Mouse (Mus musculus) stomach, embryonic 14.5 days (tissue): ENCODE measurements around the gene Egln1. TPM values are rescaled to one million over a fixed set of nuclear protein-coding genes. Genes with fewer than 3 reads are reported as not detected.

ENCODE experiments used
- ATAC-seq: fragments of 200-750 bp; cut with Nextera tagmentation; 2 replicates; pipeline ENCODE4 v1.8.0; 2017; ENCODE audit warnings: low read depth, moderate TSS enrichment; ENCODE audit not compliant: insufficient number of reproducible peaks, insufficient read depth, low FRiP score
- H3K27ac ChIP-seq: fragments of 300-500 bp; sonication (generic); 2 replicates; pipeline ENCODE4 v1.5.1; 2014; ENCODE audit warnings: mild to moderate bottlenecking, low read length, moderate library complexity, mixed read lengths
- H3K27me3 ChIP-seq: fragments of 300-500 bp; sonication (generic); 2 replicates; pipeline ENCODE4 v1.6.1; 2014; ENCODE audit warnings: low read length, control low read depth, mixed read lengths; ENCODE audit not compliant: control insufficient read depth, insufficient read depth
- H3K36me3 ChIP-seq: fragments of 300-500 bp; sonication (generic); 2 replicates; pipeline ENCODE4 v1.6.1; 2014; ENCODE audit warnings: mild to moderate bottlenecking, control low read depth, low read length, moderate library complexity, mixed read lengths; ENCODE audit not compliant: control insufficient read depth, insufficient read depth
- H3K4me1 ChIP-seq: fragments of 300-500 bp; sonication (generic); 2 replicates; pipeline ENCODE4 v1.6.1; 2014; ENCODE audit warnings: low read length, control low read depth, mixed read lengths; ENCODE audit not compliant: control insufficient read depth, insufficient read depth
- H3K4me2 ChIP-seq: fragments of 300-500 bp; sonication (generic); replicated peaks from 2 replicates; pipeline ENCODE4 v1.6.1; 2014; ENCODE audit warnings: low read depth, low read length, control low read depth
- H3K4me3 ChIP-seq: fragments of 300-500 bp; sonication (generic); 2 replicates; pipeline ENCODE4 v1.5.1; 2014; ENCODE audit warnings: low read depth, low read length, control low read depth
- H3K9ac ChIP-seq: fragments of 300-500 bp; sonication (generic); replicated peaks from 2 replicates; pipeline ENCODE4 v1.6.1; 2014; ENCODE audit warnings: low read depth, mild to moderate bottlenecking, control low read depth, low read length, moderate library complexity, mixed read lengths
- H3K9me3 ChIP-seq: fragments of 300-500 bp; sonication (generic); 2 replicates; pipeline ENCODE4 v1.6.1; 2016; ENCODE audit warnings: low read depth, low read length, control low read depth; ENCODE audit not compliant: control insufficient read depth
- WGBS: fragments of 180-500 bp; shearing (Covaris S2); extraction: QIAGEN DNeasy Blood & Tissue Kit; methylation state at CpG from one replicate; pipeline ENCODE4 v1.1.7; 2014; 5-methylcytosine and 5-hydroxymethylcytosine counted together
- polyA plus RNA-seq: library from polyadenylated mRNA; unstranded; fragments of >200 nt; fragmentation: Nextera tagmentation; extraction: Ambion mirVana; gene quantifications from 2 replicates; pipeline ENCODE4 v1.2.1, GENCODE M21; 2014

Egln1 gene
- polyA plus RNA-seq, 1 experiment from 2014 or later, result 20.1 TPM

- H3K9ac ChIP-seq, result no peak overlapping the region
- 0 out of 2 replicates have a peak, but pooled peaks cover 3% of the 10 kb centered on the region for H3K9me3 ChIP-seq
- no peak overlapping the region for H3K27ac ChIP-seq
- no peaks in the 10 kb centered on the region for H3K36me3 ChIP-seq
- WGBS, result 68% methylated on average over 4 of the region's 4 CpGs
- H3K4me1 ChIP-seq, result 0 out of 2 replicates have a peak, but pooled peaks cover 2% of the 10 kb centered on the region
- ATAC-seq, result no peak
- H3K27me3 ChIP-seq, result no peaks in the 10 kb centered on the region
- H3K4me2 ChIP-seq, result no peak overlapping the region
- H3K4me3 ChIP-seq, result no peak overlapping the region
Measured at GRCm38 (mm10) chr8:124974254-124974653, 25.1 kb upstream of the Egln1 start.

GRCm38 (mm10) chr8:124973221-124973620, 24.1 kb upstream of the Egln1 start:
- no peak overlapping the region for H3K9ac ChIP-seq
- WGBS, result 72% methylated on average over 8 of the region's 8 CpGs
- no peak overlapping the region for H3K27ac ChIP-seq
- H3K4me2 ChIP-seq, result no peak overlapping the region
- H3K4me1 ChIP-seq, result 0 out of 2 replicates have a peak, but pooled peaks cover 3% of the 10 kb centered on the region
- no peak overlapping the region for H3K4me3 ChIP-seq
- 0 out of 2 replicates have a peak, but pooled peaks cover 3% of the 10 kb centered on the region for H3K9me3 ChIP-seq
- no peak for ATAC-seq
- no peaks in the 10 kb centered on the region for H3K27me3 ChIP-seq
- no peaks in the 10 kb centered on the region for H3K36me3 ChIP-seq

GRCm38 (mm10) chr8:124970312-124970933, 21.3 kb upstream of the Egln1 start:
- no peak overlapping the region for H3K4me2 ChIP-seq
- H3K4me1 ChIP-seq, result 0 out of 2 replicates have a peak, but pooled peaks cover 3% of the 10 kb centered on the region
- H3K27me3 ChIP-seq, result no peaks in the 10 kb centered on the region
- WGBS, result 59% methylated on average over 6 of the region's 6 CpGs
- 0 out of 2 replicates have a peak, but pooled peaks cover 3% of the 10 kb centered on the region for H3K9me3 ChIP-seq
- no peaks in the 10 kb centered on the region for H3K36me3 ChIP-seq
- no peak for ATAC-seq
- H3K4me3 ChIP-seq, result no peak overlapping the region
- H3K9ac ChIP-seq, result no peak overlapping the region
- H3K27ac ChIP-seq, result no peak overlapping the region

- Histone ChIP-seq H3K4me2 (no peak overlapping the region), H3K27ac (no peak overlapping the region), H3K9ac (no peak overlapping the region), H3K36me3 (no peaks in the 10 kb centered on the region), H3K4me1 (0 out of 2 replicates have a peak, but pooled peaks cover 3% of the 10 kb centered on the region), H3K27me3 (no peaks in the 10 kb centered on the region), H3K9me3 (no peaks in the 10 kb centered on the region), H3K4me3 (no peak overlapping the region)
- 85% methylated on average over 8 of the region's 8 CpGs for WGBS
- no peak for ATAC-seq
Measured at GRCm38 (mm10) chr8:124964966-124965365, 15.8 kb upstream of the Egln1 start.

GRCm38 (mm10) chr8:124963246-124963645, 14.1 kb upstream of the Egln1 start:
- H3K36me3 ChIP-seq, result no peaks in the 10 kb centered on the region
- H3K4me1 ChIP-seq, result no peaks in the 10 kb centered on the region
- H3K9ac ChIP-seq, result no peak overlapping the region
- H3K4me3 ChIP-seq, result no peak overlapping the region
- no peaks in the 10 kb centered on the region for H3K27me3 ChIP-seq
- no peaks in the 10 kb centered on the region for H3K9me3 ChIP-seq
- no peak overlapping the region for H3K4me2 ChIP-seq
- WGBS, result 88% methylated on average over 5 of the region's 5 CpGs
- no peak for ATAC-seq
- no peak overlapping the region for H3K27ac ChIP-seq

GRCm38 (mm10) chr8:124960226-124960880, 11.2 kb upstream of the Egln1 start:
- Histone ChIP-seq H3K9ac (no peak overlapping the region), H3K4me2 (no peak overlapping the region), H3K9me3 (no peaks in the 10 kb centered on the region), H3K4me1 (no peaks in the 10 kb centered on the region), H3K36me3 (no peaks in the 10 kb centered on the region), H3K4me3 (no peak overlapping the region), H3K27me3 (no peaks in the 10 kb centered on the region), H3K27ac (no peak overlapping the region)
- WGBS, result 8% methylated on average over 8 of the region's 8 CpGs
- no peak for ATAC-seq

- 32% methylated on average over 8 of the region's 8 CpGs for WGBS
- Histone ChIP-seq H3K4me2 (no peak overlapping the region), H3K27ac (no peak overlapping the region)
Measured at GRCm38 (mm10) chr8:124959462-124960225, 10.5 kb upstream of the Egln1 start.

GRCm38 (mm10) chr8:124954572-124955082, 5.5 kb upstream of the Egln1 start:
- Histone ChIP-seq H3K4me3 (no peak overlapping the region), H3K9me3 (no peaks in the 10 kb centered on the region), H3K4me2 (no peak overlapping the region), H3K4me1 (no peaks in the 10 kb centered on the region), H3K27me3 (no peaks in the 10 kb centered on the region), H3K9ac (no peak overlapping the region), H3K36me3 (no peaks in the 10 kb centered on the region), H3K27ac (no peak overlapping the region)
- ATAC-seq, result no peak
- WGBS, result 70% methylated on average over 8 of the region's 8 CpGs

More at GRCm38 (mm10) chr8:124959462-124960225, 10.5 kb upstream of the Egln1 start:
- Histone ChIP-seq H3K4me3 (no peak overlapping the region), H3K36me3 (no peaks in the 10 kb centered on the region), H3K9ac (no peak overlapping the region), H3K4me1 (no peaks in the 10 kb centered on the region), H3K9me3 (no peaks in the 10 kb centered on the region), H3K27me3 (no peaks in the 10 kb centered on the region)
- ATAC-seq, result 0 out of 2 replicates have a peak, but pooled peaks have one; percentile 15
